Mouse (Mus musculus): Measurements from ENCODE around the gene Ppp2r2d. TPM values are rescaled to one million over a fixed set of nuclear protein-coding genes. Genes with fewer than 3 reads are reported as not detected.

Gene Ppp2r2d
- polyA plus RNA-seq (2015; fragmentation: Nextera tagmentation; extraction: Ambion mirVana) = 38.0 and 75.2 TPM in 2 replicates

DNA sequence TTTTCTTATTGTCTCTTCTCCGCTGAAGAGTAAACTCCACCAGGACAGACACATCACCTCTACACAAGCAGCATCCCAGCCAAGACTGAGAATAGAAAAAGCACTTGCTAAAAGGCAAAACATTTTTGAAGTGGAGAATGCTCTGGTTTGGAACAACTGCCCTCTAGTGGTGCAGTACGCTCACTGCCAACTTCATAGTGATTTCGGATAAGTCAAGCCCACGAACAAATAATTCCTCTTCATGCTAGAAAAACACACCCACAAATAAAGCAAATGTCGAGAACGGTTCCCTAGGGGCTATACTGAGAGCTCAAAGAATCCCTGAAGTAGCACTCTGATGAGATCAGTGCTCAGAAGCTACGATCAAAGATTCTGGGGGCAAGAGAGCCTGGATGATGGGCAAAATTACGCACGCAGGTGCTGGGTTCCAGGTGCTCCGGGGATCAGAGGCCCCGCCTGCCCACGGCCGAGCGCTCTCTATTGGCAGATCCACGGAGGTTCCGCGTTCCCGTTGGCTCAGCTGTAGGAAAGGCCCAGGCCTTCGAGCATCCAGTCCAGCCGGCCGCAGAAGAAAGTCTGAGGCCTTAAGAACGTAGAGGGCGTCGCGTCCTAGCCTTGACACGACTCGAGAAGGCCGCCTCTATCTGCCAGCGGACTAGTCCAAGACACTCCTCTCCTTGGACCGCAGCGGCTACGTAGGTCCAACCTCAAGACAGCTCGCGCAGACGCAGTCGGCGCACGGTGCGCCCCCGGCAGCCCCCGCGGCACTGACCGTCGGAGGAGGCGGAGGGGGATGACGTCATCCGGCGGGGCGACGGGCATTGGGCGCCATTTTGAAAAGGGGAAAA lies at the start of gene Ppp2r2d, which contains the start of gene Mapk1ip1:
Gene Ppp2r2d (plus strand): TSS at position 536 of the 848 bp plus-strand sequence.
Gene Mapk1ip1 (minus strand): TSS at position 730 of the 848 bp plus-strand sequence.
- peak within 1 kb of the TSS; percentile 99 for H3K4me3 ChIP-seq (ENCODE audit: low read length)
- no peaks in the 10 kb centered on the region for H3K27me3 ChIP-seq (replicated peaks; ENCODE audit: control insufficient read depth, insufficient read depth, low read length)
- no peaks in the 10 kb centered on the region for H3K9me3 ChIP-seq (ENCODE audit: control insufficient read depth, low read length)
- H3K4me2 ChIP-seq (ENCODE audit: low read length) = peak within 1 kb of the TSS; percentile 81
- H3K4me1 ChIP-seq (ENCODE audit: control insufficient read depth, insufficient read depth, low read depth, low read length) = peaks cover 55% of the 10 kb centered on the region
- H3K27ac ChIP-seq (ENCODE audit: low read depth, low read length) = peak within 1 kb of the TSS; percentile 98
- WGBS = under 1% methylated on average over 49 of the region's 51 CpGs
- peak; percentile 93 for ATAC-seq
- no peaks in the 10 kb centered on the region for H3K36me3 ChIP-seq (ENCODE audit: control insufficient read depth, insufficient read depth, low read length)
- H3K9ac ChIP-seq (ENCODE audit: low read depth, low read length) = peak within 1 kb of the TSS; percentile 99

DNA sequence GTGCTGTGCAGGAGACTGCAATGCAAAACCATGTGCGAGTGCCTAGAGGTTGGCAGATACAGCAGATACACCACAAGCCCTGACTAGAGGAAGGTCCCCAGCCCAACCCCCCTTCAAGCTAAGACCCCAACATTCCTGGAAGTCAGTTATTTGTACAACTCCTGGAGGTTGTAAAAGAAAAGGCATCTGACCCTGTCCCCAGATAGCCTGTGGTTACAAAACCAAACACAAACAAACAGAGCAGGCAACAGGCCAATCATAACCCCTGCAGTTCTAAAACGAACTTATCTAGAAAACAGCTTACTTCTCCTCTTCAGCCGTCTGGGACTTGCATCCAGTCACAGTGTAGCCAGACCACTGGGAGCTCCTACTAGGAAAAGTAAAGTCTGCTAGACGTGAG lies 42.5 kb upstream of the Ppp2r2d start:
- Histone ChIP-seq H3K9me3 (ENCODE audit: control insufficient read depth, low read length) (no peaks in the 10 kb centered on the region), H3K4me3 (ENCODE audit: low read length) (no peak overlapping the region), H3K36me3 (ENCODE audit: control insufficient read depth, insufficient read depth, low read length) (no peaks in the 10 kb centered on the region), H3K4me1 (ENCODE audit: control insufficient read depth, insufficient read depth, low read depth, low read length) (no peaks in the 10 kb centered on the region), H3K27me3 (replicated peaks; ENCODE audit: control insufficient read depth, insufficient read depth, low read length) (no peaks in the 10 kb centered on the region), H3K27ac (ENCODE audit: low read depth, low read length) (no peak overlapping the region), H3K4me2 (ENCODE audit: low read length) (no peak overlapping the region), H3K9ac (ENCODE audit: low read depth, low read length) (no peak overlapping the region)
- WGBS = 55% methylated on average over 4 of the region's 4 CpGs
- no peak for ATAC-seq

DNA sequence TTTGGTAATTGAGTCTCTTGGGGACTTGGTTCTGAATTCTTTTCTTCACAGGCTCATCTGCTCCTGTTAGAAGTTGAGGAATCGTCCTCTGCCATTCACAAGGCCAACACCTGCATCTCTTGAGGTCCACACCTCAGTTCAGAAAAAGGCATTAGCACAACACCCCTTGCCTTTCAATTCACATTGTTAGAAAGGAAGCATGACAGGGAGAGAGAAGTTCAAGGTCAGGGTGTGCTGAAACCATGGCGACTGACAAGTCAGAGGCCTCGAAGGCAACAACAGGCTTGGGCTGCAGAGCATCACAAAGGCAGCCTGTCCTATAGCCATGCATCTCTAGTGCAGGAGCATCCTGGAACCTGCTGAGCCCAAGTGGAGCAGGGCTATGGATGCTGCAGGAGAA lies 38.7 kb upstream of the Ppp2r2d start:
- Histone ChIP-seq H3K27ac (ENCODE audit: low read depth, low read length) (no peak overlapping the region), H3K27me3 (replicated peaks; ENCODE audit: control insufficient read depth, insufficient read depth, low read length) (no peaks in the 10 kb centered on the region), H3K4me2 (ENCODE audit: low read length) (no peak overlapping the region), H3K9ac (ENCODE audit: low read depth, low read length) (no peak overlapping the region), H3K36me3 (ENCODE audit: control insufficient read depth, insufficient read depth, low read length) (no peaks in the 10 kb centered on the region), H3K4me3 (ENCODE audit: low read length) (no peak overlapping the region), H3K9me3 (ENCODE audit: control insufficient read depth, low read length) (no peaks in the 10 kb centered on the region), H3K4me1 (ENCODE audit: control insufficient read depth, insufficient read depth, low read depth, low read length) (no peaks in the 10 kb centered on the region)
- ATAC-seq = no peak
- 83% methylated on average over 3 of the region's 3 CpGs for WGBS

DNA sequence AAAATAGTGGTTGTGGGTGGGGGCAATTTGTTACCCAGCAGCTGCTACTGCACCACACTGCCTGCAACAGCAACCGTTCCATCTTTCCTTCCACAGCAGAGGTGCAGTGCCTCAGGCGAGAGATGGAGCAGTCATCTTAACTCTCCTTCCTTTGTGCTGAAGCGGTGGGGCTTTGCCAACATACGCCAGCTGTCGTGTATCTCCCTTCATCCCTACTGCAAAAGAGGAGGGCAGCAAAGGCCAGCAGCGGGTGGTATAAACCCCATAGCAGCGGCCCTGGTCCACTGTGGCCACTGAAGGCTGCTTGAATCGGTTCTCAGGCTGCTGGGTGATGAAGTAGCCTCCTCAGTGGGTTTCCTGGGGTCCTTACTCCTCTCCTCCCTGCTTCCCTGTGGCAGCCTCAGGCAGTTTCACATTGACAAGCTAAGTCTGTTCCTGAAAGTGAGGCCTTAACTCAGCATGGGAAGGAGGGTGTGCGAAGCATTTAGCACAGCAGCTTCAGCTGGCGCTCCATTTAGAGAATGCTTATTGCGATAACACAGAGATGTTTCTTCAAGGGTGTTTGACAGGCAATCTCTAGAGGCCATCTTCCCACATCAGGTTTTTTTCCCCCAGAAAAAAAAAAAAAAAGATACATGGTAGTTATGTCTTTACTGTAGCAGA lies 32.5 kb upstream of the Ppp2r2d start:
- H3K27me3 ChIP-seq (replicated peaks; ENCODE audit: control insufficient read depth, insufficient read depth, low read length) = no peaks in the 10 kb centered on the region
- H3K27ac ChIP-seq (ENCODE audit: low read depth, low read length) = no peak overlapping the region; the same call in 1 of the 2 replicates
- H3K9ac ChIP-seq (ENCODE audit: low read depth, low read length) = no peak overlapping the region
- H3K4me3 ChIP-seq (ENCODE audit: low read length) = no peak overlapping the region
- H3K4me2 ChIP-seq (ENCODE audit: low read length) = no peak overlapping the region
- H3K36me3 ChIP-seq (ENCODE audit: control insufficient read depth, insufficient read depth, low read length) = no peaks in the 10 kb centered on the region
- no peak for ATAC-seq
- WGBS = 44% methylated on average over 11 of the region's 11 CpGs
- H3K4me1 ChIP-seq (ENCODE audit: control insufficient read depth, insufficient read depth, low read depth, low read length) = peaks cover 5% of the 10 kb centered on the region
- H3K9me3 ChIP-seq (ENCODE audit: control insufficient read depth, low read length) = no peaks in the 10 kb centered on the region

DNA sequence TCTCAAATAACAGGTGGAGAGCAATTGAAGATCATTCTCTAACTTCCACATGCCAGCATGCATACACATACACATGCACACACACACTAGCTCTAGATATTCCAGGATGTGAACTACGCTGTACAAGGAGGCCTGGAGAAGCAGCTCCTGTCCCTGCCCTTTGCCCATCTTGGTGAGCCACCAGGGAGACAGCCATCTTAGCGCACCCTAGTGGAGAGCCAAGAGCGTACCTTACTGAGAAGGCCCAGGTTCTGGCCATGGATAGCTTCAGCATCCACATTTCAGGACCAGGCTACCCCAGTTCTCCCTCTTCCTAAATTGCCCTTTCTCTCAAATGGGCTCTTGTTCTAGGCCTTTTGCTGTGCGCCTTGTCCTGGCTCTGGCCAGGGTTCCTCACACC lies 27.6 kb upstream of the Ppp2r2d start:
- Histone ChIP-seq H3K9ac (ENCODE audit: low read depth, low read length) (no peak overlapping the region), H3K4me1 (ENCODE audit: control insufficient read depth, insufficient read depth, low read depth, low read length) (peaks cover 1% of the 10 kb centered on the region), H3K4me2 (ENCODE audit: low read length) (no peak overlapping the region), H3K27me3 (replicated peaks; ENCODE audit: control insufficient read depth, insufficient read depth, low read length) (no peaks in the 10 kb centered on the region), H3K27ac (ENCODE audit: low read depth, low read length) (no peak overlapping the region), H3K36me3 (ENCODE audit: control insufficient read depth, insufficient read depth, low read length) (no peaks in the 10 kb centered on the region), H3K9me3 (ENCODE audit: control insufficient read depth, low read length) (no peaks in the 10 kb centered on the region), H3K4me3 (ENCODE audit: low read length) (no peak overlapping the region)
- no peak for ATAC-seq
- WGBS = 58% methylated on average over 4 of the region's 4 CpGs

DNA sequence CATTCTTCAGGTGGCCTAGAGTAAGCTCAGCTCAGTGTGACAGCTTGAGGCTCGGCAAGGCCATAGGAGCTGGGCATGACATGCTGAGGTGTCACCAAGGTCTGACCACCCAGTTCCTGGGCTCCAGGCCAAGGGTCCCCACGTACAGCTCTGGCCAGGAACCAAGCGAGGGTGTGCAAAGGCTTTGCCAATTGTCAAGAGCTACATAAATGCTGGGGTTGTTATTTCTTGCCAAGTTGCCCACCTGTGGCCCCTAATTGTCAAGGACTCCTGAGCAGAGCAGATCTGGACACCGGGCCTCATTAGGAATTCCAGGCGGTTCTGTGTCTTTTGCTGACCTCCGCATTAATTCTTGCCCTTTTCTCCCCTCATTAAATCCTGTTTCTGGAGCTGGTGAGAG lies 21.5 kb upstream of the Ppp2r2d start:
- no peak overlapping the region for H3K4me3 ChIP-seq (ENCODE audit: low read length)
- H3K4me2 ChIP-seq (ENCODE audit: low read length) = no peak overlapping the region
- H3K27me3 ChIP-seq (replicated peaks; ENCODE audit: control insufficient read depth, insufficient read depth, low read length) = no peaks in the 10 kb centered on the region; the same call in 1 of the 2 replicates
- H3K36me3 ChIP-seq (ENCODE audit: control insufficient read depth, insufficient read depth, low read length) = no peaks in the 10 kb centered on the region
- H3K27ac ChIP-seq (ENCODE audit: low read depth, low read length) = no peak overlapping the region
- H3K4me1 ChIP-seq (ENCODE audit: control insufficient read depth, insufficient read depth, low read depth, low read length) = no peaks in the 10 kb centered on the region; the same call in 1 of the 2 replicates
- H3K9me3 ChIP-seq (ENCODE audit: control insufficient read depth, low read length) = no peaks in the 10 kb centered on the region
- 64% methylated on average over 6 of the region's 6 CpGs for WGBS
- no peak for ATAC-seq
- no peak overlapping the region for H3K9ac ChIP-seq (ENCODE audit: low read depth, low read length)

DNA sequence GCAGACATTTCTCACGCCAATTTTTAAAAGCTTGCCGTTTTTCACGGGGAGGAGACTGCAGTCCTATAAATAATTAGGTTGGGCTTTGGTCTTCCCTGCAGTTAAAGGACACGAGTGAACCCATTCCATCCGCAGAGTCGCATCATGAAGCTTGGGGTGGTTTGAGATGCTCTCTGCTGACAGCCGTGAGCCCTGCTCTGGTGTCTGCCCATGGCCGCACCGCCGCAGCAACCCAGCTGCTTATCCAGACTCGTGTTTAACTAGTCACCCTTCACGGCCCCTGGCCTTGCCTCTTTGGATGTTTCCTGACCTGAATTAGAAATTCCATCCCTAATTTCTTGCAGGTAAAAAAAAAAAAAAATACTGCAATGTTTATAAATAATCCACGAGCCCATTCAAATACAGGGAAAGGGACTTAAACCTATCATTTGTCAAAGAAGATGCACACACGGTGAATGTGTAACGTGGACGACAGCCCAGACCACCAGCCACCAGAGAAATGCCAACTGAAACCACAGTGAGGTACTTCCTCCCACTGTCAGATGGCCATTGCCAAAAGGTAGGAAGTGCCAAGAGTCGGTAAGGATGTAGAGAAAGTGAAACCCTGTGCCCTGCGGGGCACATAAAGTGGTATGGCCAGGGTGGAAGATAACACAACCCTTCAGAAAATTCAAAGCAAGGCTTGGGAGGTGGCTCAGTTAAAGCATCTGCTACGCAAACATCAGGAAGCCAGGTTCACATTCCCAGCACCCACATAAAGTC lies 20.7 kb upstream of the Ppp2r2d start:
- H3K9me3 ChIP-seq (ENCODE audit: control insufficient read depth, low read length) = no peaks in the 10 kb centered on the region
- no peak overlapping the region for H3K4me2 ChIP-seq (ENCODE audit: low read length)
- no peak overlapping the region for H3K27ac ChIP-seq (ENCODE audit: low read depth, low read length)
- H3K27me3 ChIP-seq (replicated peaks; ENCODE audit: control insufficient read depth, insufficient read depth, low read length) = no peaks in the 10 kb centered on the region; the same call in 1 of the 2 replicates
- H3K36me3 ChIP-seq (ENCODE audit: control insufficient read depth, insufficient read depth, low read length) = no peaks in the 10 kb centered on the region
- no peak overlapping the region for H3K9ac ChIP-seq (ENCODE audit: low read depth, low read length)
- no peak for ATAC-seq
- H3K4me1 ChIP-seq (ENCODE audit: control insufficient read depth, insufficient read depth, low read depth, low read length) = no peaks in the 10 kb centered on the region; the same call in 1 of the 2 replicates
- WGBS = 84% methylated on average over 19 of the region's 19 CpGs
- no peak overlapping the region for H3K4me3 ChIP-seq (ENCODE audit: low read length)

DNA sequence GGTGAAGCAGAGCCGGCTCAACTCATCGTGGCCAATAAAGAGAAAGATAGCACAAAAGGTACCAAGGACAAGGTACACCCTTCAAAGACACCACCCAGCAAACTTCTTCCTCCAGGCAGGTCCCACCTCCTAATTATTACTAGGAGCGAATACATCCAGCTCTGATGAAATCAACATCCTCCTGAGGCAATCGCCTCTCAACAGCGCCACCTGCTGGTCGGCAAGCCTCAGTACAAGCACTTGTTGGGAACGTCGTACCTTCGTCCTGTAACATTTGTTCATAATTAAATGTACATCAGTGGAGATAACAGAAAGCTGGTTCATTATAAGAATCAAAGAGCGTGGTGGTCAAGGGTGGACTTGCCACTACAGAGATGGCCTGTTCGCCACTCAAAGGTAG lies 18.1 kb upstream of the Ppp2r2d start:
- H3K27me3 ChIP-seq (replicated peaks; ENCODE audit: control insufficient read depth, insufficient read depth, low read length) = no peaks in the 10 kb centered on the region; the same call in 1 of the 2 replicates
- H3K36me3 ChIP-seq (ENCODE audit: control insufficient read depth, insufficient read depth, low read length) = no peaks in the 10 kb centered on the region
- H3K4me2 ChIP-seq (ENCODE audit: low read length) = no peak overlapping the region
- ATAC-seq = 0 out of 2 replicates have a peak, but pooled peaks have one; percentile 20
- no peaks in the 10 kb centered on the region; the same call in 1 of the 2 replicates for H3K4me1 ChIP-seq (ENCODE audit: control insufficient read depth, insufficient read depth, low read depth, low read length)
- 17% methylated on average over 11 of the region's 11 CpGs for WGBS
- no peak overlapping the region for H3K4me3 ChIP-seq (ENCODE audit: low read length)
- no peak overlapping the region for H3K9ac ChIP-seq (ENCODE audit: low read depth, low read length)
- H3K27ac ChIP-seq (ENCODE audit: low read depth, low read length) = no peak overlapping the region
- no peaks in the 10 kb centered on the region for H3K9me3 ChIP-seq (ENCODE audit: control insufficient read depth, low read length)

Measured in hindbrain, embryonic 16.5 days (tissue).